Mouse (Mus musculus) layer of hippocampus, adult 11-12 months (tissue): ENCODE measurements around the gene Chuk.

Experiments
- DNase-seq: peaks from one replicate; pipeline ENCODE4 v3.0.0; 2022; ENCODE audit warnings: low spot score

Gene Chuk

GRCm38 (mm10) chr19:44107661-44108521, 611 bp upstream of the Chuk start:
- DNase-seq = no peak

GRCm38 (mm10) chr19:44104393-44104792, 2.9 kb downstream of the Chuk start:
- DNase-seq = no peak

- DNase-seq = no peak
Measured at GRCm38 (mm10) chr19:44103001-44103400, 4.3 kb downstream of the Chuk start.

- DNase-seq = no peak
Measured at GRCm38 (mm10) chr19:44100840-44101239, 6.4 kb downstream of the Chuk start.

- no peak for DNase-seq
Measured at GRCm38 (mm10) chr19:44086278-44086677, 21.0 kb downstream of the Chuk start.

GRCm38 (mm10) chr19:44080920-44081319, 26.4 kb downstream of the Chuk start:
- DNase-seq = no peak

GRCm38 (mm10) chr19:44080023-44080422, 27.3 kb downstream of the Chuk start:
- DNase-seq = no peak

- DNase-seq = no peak
Measured at GRCm38 (mm10) chr19:44077024-44077423, 30.3 kb downstream of the Chuk start.

- no peak for DNase-seq
Measured at GRCm38 (mm10) chr19:44076457-44076856, 30.8 kb downstream of the Chuk start.

GRCm38 (mm10) chr19:44074986-44075385, 32.3 kb downstream of the Chuk start:
- no peak for DNase-seq

- no peak for DNase-seq
Measured at GRCm38 (mm10) chr19:44071166-44071565, 36.1 kb downstream of the Chuk start.

- no peak for DNase-seq
Measured at GRCm38 (mm10) chr19:44069914-44070232, 37.4 kb downstream of the Chuk start.

- DNase-seq = peak; percentile 88
Measured at GRCm38 (mm10) chr19:44069121-44069913, 38.0 kb downstream of the Chuk start, which contains the start of gene Erlin1. TSS of gene Erlin1 (minus strand) at chr19:44069785.

- DNase-seq = no peak
Measured at GRCm38 (mm10) chr19:44068232-44068631, 39.0 kb downstream of the Chuk start.

- DNase-seq = no peak
Measured at GRCm38 (mm10) chr19:44067323-44068049, 39.8 kb downstream of the Chuk start.

- DNase-seq = no peak
Measured at GRCm38 (mm10) chr19:44064734-44065133, 42.5 kb downstream of the Chuk start.

- DNase-seq = no peak
Measured at GRCm38 (mm10) chr19:44063773-44064172, 43.5 kb downstream of the Chuk start.

- DNase-seq = no peak
Measured at GRCm38 (mm10) chr19:44060226-44060625, 47.1 kb downstream of the Chuk start.

- no peak for DNase-seq
Measured at GRCm38 (mm10) chr19:44055173-44055826, 52.0 kb downstream of the Chuk start.

GRCm38 (mm10) chr19:44050388-44050787, 56.9 kb downstream of the Chuk start:
- DNase-seq = no peak

- no peak for DNase-seq
Measured at GRCm38 (mm10) chr19:44049282-44049681, 58.0 kb downstream of the Chuk start.

- no peak for DNase-seq
Measured at GRCm38 (mm10) chr19:44045847-44046246, 61.4 kb downstream of the Chuk start.
